Mouse (Mus musculus) forebrain, embryonic 15.5 days (tissue): ENCODE measurements at regions not wholly inside any gene's neighbourhood (a gene's known extent, or its start where the extent isn't known, plus 50 kb on each side); places are given as distances from the start of the nearest gene placed in this dataset.

Experiments
- ATAC-seq: fragments of 200-750 bp; cut with Nextera tagmentation; replicated peaks from 2 replicates; pipeline ENCODE4 v1.8.0; 2017; ENCODE audit warnings: mild to moderate bottlenecking, moderate TSS enrichment, moderate library complexity
- H3K27ac ChIP-seq: fragments of 300-500 bp; sonication (generic); replicated peaks from 2 replicates; pipeline ENCODE4 v1.5.1; 2015; ENCODE audit warnings: mild to moderate bottlenecking, inconsistent platforms
- H3K27me3 ChIP-seq: fragments of 300-500 bp; sonication (generic); 2 replicates; pipeline ENCODE4 v1.6.1; 2015; ENCODE audit warnings: inconsistent platforms
- H3K36me3 ChIP-seq: fragments of 300-500 bp; sonication (generic); 2 replicates; pipeline ENCODE4 v1.6.1; 2015; ENCODE audit warnings: mild to moderate bottlenecking, inconsistent platforms
- H3K4me1 ChIP-seq: fragments of 300-500 bp; sonication (generic); 2 replicates; pipeline ENCODE4 v1.6.1; 2015; ENCODE audit warnings: inconsistent platforms
- H3K4me2 ChIP-seq: fragments of 300-500 bp; sonication (generic); replicated peaks from 2 replicates; pipeline ENCODE4 v1.6.1; 2015; ENCODE audit warnings: mild to moderate bottlenecking, inconsistent platforms
- H3K4me3 ChIP-seq: fragments of 300-500 bp; sonication (generic); 2 replicates; pipeline ENCODE4 v1.5.1; 2015; ENCODE audit warnings: mild to moderate bottlenecking, inconsistent platforms
- H3K9ac ChIP-seq: fragments of 300-500 bp; sonication (generic); replicated peaks from 2 replicates; pipeline ENCODE4 v1.6.1; 2015; ENCODE audit warnings: mild to moderate bottlenecking, inconsistent platforms
- H3K9me3 ChIP-seq: fragments of 300-500 bp; sonication (generic); 2 replicates; pipeline ENCODE4 v1.6.1; 2016; ENCODE audit warnings: inconsistent platforms
- WGBS: fragments of 180-500 bp; shearing (Covaris S2); methylation state at CpG from one replicate; pipeline ENCODE4 v1.1.7; 2015; ENCODE audit warnings: mixed read lengths; 5-methylcytosine and 5-hydroxymethylcytosine counted together

DNA sequence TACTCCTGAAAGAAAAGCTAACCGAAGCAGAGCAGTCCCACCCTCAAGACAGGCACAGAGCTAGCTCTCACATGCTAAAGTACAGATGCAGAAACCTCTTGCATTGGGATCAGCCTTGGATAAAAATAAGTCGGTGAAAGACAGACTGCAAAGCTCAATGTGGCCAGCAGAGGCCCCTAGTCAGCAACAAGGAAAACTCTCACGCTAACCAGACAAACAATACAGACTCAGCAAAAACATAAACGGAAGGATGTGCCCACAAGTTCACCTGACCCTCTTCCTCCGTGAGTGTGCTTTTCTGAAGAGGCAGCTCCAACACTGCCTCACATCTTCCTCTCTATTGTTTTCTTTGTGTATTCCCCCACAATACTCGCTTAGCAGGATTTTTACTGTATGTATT lies 77.8 kb downstream of the Rpia start:
- Histone ChIP-seq H3K4me1 (0 out of 2 replicates have a peak, but pooled peaks cover 2% of the 10 kb centered on the region), H3K4me2 (peak overlapping the region; percentile 30), H3K27me3 (no peaks in the 10 kb centered on the region), H3K4me3 (peak overlapping the region; percentile 16; the same call in 1 of the 2 replicates), H3K27ac (no peak overlapping the region), H3K36me3 (no peaks in the 10 kb centered on the region), H3K9ac (no peak overlapping the region), H3K9me3 (no peaks in the 10 kb centered on the region)
- ATAC-seq, result peak; percentile 56
- 15% methylated on average over 6 of the region's 6 CpGs for WGBS

DNA sequence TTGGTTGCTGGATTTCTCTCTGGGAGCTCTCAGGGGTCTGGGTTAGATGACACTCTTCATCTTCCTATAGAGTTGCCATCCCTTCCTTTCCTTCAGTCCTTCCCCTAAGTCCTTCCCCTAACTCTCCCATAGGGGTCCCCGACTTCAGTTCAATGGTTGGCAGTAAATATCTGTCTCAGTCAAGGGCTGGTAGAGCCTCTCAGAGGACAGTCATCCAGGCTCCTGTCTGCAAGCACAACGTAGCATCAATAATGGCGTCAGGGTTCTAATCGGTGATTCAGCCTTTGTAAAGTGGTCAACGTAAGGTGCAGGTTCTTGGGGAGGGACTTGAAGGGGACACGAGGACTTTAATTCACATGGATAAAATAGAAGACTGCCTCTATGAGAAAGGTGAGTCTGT lies 78.4 kb downstream of the Rpia start:
- Histone ChIP-seq H3K27ac (no peak overlapping the region), H3K4me2 (no peak overlapping the region), H3K36me3 (no peaks in the 10 kb centered on the region), H3K9ac (no peak overlapping the region), H3K9me3 (no peaks in the 10 kb centered on the region), H3K4me3 (no peak overlapping the region), H3K4me1 (0 out of 2 replicates have a peak, but pooled peaks cover 2% of the 10 kb centered on the region), H3K27me3 (no peaks in the 10 kb centered on the region)
- peak; percentile 24 for ATAC-seq
- WGBS, result 73% methylated on average over 6 of the region's 6 CpGs

DNA sequence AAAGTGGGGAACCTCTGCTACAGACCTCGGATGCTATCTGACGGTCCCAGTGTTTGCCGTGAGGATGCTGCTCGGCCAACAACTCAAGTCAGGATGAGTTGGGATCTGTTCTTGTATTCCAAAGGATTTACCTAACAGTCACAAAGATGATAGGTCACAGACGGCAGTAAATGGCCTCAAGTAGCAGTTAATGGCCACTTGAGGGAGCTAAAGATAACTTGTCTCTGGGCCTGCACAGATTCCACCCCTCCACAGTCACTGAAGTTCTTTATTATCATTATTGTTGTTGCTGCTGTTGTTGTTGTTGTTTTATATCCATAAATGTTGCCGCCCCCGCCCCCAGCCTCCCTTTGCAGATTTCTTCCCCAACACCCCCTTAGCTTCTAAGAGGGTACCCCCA lies 78.9 kb downstream of the Rpia start:
- ATAC-seq, result peak; percentile 24
- no peak overlapping the region for H3K4me2 ChIP-seq

DNA sequence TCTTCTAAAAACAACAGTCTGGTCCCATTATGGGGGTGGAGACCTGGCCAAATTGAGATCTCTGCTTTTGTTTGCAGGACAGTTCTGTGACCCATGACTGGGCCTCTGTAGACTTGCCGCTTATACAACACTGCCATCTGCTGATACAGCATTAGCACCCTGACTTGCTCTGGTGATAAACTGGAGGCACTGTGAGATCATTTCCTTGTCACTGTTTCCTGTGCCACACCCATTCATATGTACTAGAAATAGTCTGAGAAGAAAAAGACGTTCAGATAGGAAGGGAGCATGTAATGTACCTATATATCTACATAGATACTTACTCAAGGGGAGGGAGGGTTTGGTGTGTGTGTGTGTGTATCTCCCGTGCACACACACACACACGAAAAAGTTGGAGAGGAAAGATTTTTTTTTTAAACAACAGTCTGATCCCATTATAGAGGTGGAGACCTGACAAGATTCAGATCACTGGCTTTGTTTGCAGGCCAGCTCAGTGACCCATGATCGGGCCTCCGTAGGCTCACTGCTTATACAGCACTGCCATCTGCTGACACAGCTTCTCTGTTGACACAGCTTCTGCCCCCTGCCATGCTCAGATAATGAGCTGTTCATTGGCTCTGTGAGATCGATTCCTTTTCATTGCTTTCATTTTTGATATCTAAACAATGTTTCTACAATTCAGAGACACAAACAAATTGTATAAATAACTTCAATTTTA lies 82.5 kb downstream of the Rpia start:
- peak; percentile 66 for ATAC-seq
- Histone ChIP-seq H3K27me3 (no peaks in the 10 kb centered on the region), H3K4me2 (no peak overlapping the region), H3K36me3 (no peaks in the 10 kb centered on the region), H3K27ac (no peak overlapping the region), H3K9ac (no peak overlapping the region), H3K4me1 (0 out of 2 replicates have a peak, but pooled peaks cover 2% of the 10 kb centered on the region), H3K4me3 (no peak overlapping the region), H3K9me3 (no peaks in the 10 kb centered on the region)
- WGBS, result 17% methylated on average over 7 of the region's 7 CpGs

More for the DNA sequence above, 78.9 kb downstream of the Rpia start:
- Histone ChIP-seq H3K36me3 (no peaks in the 10 kb centered on the region), H3K27ac (no peak overlapping the region), H3K4me1 (0 out of 2 replicates have a peak, but pooled peaks cover 2% of the 10 kb centered on the region), H3K9ac (no peak overlapping the region), H3K4me3 (no peak overlapping the region), H3K27me3 (no peaks in the 10 kb centered on the region), H3K9me3 (no peaks in the 10 kb centered on the region)
- 46% methylated on average over 7 of the region's 7 CpGs for WGBS

DNA sequence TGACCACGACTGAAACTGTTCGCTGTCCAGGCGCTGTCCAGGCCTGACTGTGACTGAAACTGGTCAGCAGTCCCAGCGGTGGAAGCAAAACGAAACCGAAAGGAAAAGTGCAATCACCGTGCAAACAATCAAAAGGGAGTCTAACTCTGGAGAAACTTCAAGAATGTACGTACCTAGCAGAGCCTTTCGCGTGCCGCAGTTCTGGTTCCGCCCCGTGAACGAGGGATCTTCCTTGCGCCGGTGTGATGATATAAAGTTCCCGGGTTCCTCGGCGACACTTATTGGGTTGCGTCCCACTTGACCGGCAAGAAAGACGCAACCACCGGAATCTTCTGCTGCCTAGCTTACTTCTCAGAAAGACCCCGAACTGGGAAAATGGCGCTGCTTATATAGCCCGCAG lies 96.4 kb downstream of the Rpia start:
- ATAC-seq, result no peak
- H3K9ac ChIP-seq, result no peak overlapping the region
- H3K9me3 ChIP-seq, result no peaks in the 10 kb centered on the region
- no peak overlapping the region for H3K27ac ChIP-seq
- no peaks in the 10 kb centered on the region for H3K36me3 ChIP-seq
- no peaks in the 10 kb centered on the region for H3K4me1 ChIP-seq
- WGBS, result 97% methylated on average over 26 of the region's 26 CpGs
- no peaks in the 10 kb centered on the region for H3K27me3 ChIP-seq
- no peak overlapping the region for H3K4me3 ChIP-seq
- H3K4me2 ChIP-seq, result no peak overlapping the region
